Mouse (Mus musculus) olfactory bulb, adult 2 months (tissue): Measurements from ENCODE around the gene Zpr1.

Experiments used
- CTCF ChIP-seq: fragments of 200-500 bp; IDR thresholded peaks from 2 replicates; pipeline ENCODE4 v1.5.1; 2012; ENCODE audit warnings: low read depth, mild to moderate bottlenecking, low read length, moderate library complexity; ENCODE audit not compliant: insufficient read depth
- POLR2A ChIP-seq: fragments of 200-500 bp; IDR thresholded peaks from 2 replicates; pipeline ENCODE4 v1.6.1; 2012; ENCODE audit warnings: mild to moderate bottlenecking, low read depth, low read length, moderate library complexity; ENCODE audit not compliant: insufficient read depth

- TF ChIP-seq CTCF (no peak), POLR2A (no peak)
These were observed 2.1 kb upstream of the Zpr1 start for GRCm38 (mm10) chr9:46270782-46271181.
